Mouse (Mus musculus) cortical plate, adult 2 months (tissue): ENCODE data around the gene Zfp710.

Experiments used
- CTCF ChIP-seq: fragments of 200-500 bp; IDR thresholded peaks from 2 replicates; pipeline ENCODE4 v1.5.1; 2011; ENCODE audit warnings: mild to moderate bottlenecking, control low read depth, low read length; ENCODE audit not compliant: insufficient read depth; ENCODE audit errors: extremely low read depth
- POLR2A ChIP-seq: fragments of 200-500 bp; IDR thresholded peaks from 2 replicates; pipeline ENCODE4 v1.6.1; 2011; ENCODE audit warnings: mild to moderate bottlenecking, low read length, control low read depth; ENCODE audit not compliant: insufficient read depth; ENCODE audit errors: extremely low read depth

DNA sequence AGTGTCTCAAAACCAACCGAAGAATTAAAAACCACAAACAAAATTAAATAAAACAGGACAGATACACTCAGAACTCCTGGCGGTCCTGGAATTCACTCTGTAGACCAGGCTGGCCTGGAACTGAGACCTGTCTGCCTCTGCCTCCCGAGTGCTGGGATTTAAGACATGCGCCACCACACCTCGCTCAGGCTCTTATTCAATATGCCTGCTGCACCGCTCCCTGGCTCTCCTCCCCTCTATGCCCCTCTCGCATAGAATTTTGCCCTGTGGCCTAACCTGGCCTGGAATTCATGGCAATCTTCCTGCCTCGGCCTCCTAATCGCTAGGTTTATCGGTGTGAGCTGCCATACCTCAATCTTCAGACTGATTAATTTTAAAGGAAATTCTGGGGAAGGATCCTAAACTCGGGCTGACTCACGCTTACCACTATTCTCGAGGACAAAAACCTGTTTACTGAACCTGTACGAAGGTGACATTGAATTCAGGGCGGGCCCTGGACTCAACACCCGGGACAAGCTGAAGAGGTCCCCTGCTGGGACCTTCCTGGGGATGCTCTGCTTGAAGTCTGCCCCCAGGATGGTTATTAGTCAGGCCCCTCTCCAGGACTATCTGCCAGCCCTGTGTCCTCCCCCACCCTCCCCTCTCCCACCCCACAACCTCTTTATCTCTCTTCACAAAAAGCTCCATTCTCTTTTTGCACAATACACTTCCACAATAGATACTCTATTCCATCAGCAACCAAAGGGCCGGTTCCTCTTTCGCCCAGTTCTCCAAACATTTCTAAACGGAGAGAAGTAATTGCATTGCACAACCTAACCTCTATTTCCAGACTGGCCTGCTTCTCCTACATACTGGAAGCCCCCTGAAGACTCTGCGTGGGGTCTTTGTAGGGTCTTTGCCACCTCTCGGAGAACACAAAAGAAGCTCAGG lies 9.5 kb upstream of the Zfp710 start:
- TF ChIP-seq POLR2A (no peak), CTCF (no peak)
